25 mouse cellular contexts compared by ENCODE assay signal in genomic region chr12:28352571-28352970, GRCm38 (mm10).
DNase-seq lines count a peak whose midpoint lies in the region; ATAC-seq lines count a peak whose summit lies in the region.
"Had no signal": no experiment of that assay in that cellular context is flagged by ENCODE, and none has a peak within 500 bp of the region (broad histone marks: within the 10 kb centered on the region; RNA-seq: fewer than 3 reads in every experiment).

No protein-coding gene starts in this region.

- WGBS in hindbrain, embryonic 10.5 days: 81% methylated on average over 3 of the region's 3 CpGs
- 86% methylated on average over 3 of the region's 3 CpGs for WGBS in hindbrain, embryonic 11.5 days
- 52% methylated on average over 3 of the region's 3 CpGs for WGBS in embryonic facial prominence, embryonic 10.5 days
- 30% methylated on average over 3 of the region's 3 CpGs for WGBS in embryonic facial prominence, embryonic 12.5 days
- WGBS in intestine, embryonic 16.5 days: 75% methylated on average over 3 of the region's 3 CpGs

- H3K9ac ChIP-seq in hindbrain, embryonic 11.5 days (ENCODE audit: low read depth, low read length): no peak overlapping the region
- no peak overlapping the region for H3K9ac ChIP-seq in embryonic facial prominence, embryonic 12.5 days
- no peak overlapping the region for H3K9ac ChIP-seq in intestine, embryonic 16.5 days (ENCODE audit: low read depth, low read length)
- H3K9ac ChIP-seq: forebrain, embryonic 12.5 days; forebrain, embryonic 15.5 days; heart, embryonic 13.5 days; hindbrain, embryonic 14.5 days had no signal

- no peak for DNase-seq in hindbrain, embryonic 10.5 days (ENCODE audit: low spot score)
- no peak for DNase-seq in hindbrain, embryonic 11.5 days (ENCODE audit: low spot score)
- DNase-seq in embryonic facial prominence, embryonic 10.5 days (ENCODE audit: low spot score): peak; percentile 36
- DNase-seq in right cerebral cortex, adult 18-20 months: no peak
- DNase-seq: adrenal gland, postnatal 10 days; adrenal gland, postnatal 36 days; B cell, adult 2 months; cerebellum, adult 18-20 months; cerebellum, adult 9-10 months; cerebellum, postnatal 14 days; gastrocnemius, postnatal 25 days; heart, adult 18-20 months had no signal

- H3K27ac ChIP-seq in hindbrain, embryonic 10.5 days: 0 out of 2 replicates have a peak overlapping the region, but pooled peaks have one; percentile 8
- H3K27ac ChIP-seq in hindbrain, embryonic 11.5 days (ENCODE audit: low read depth, low read length): no peak overlapping the region
- H3K27ac ChIP-seq in embryonic facial prominence, embryonic 10.5 days (replicated peaks): peak overlapping the region; percentile 69
- H3K27ac ChIP-seq in embryonic facial prominence, embryonic 12.5 days: peak overlapping the region; percentile 11; the same call in 1 of the 2 replicates
- no peak overlapping the region for H3K27ac ChIP-seq in intestine, embryonic 16.5 days (ENCODE audit: low read length)
- H3K27ac ChIP-seq: forebrain, embryonic 12.5 days; forebrain, embryonic 15.5 days; heart, embryonic 13.5 days; hindbrain, embryonic 14.5 days; hindbrain, postnatal 0 days had no signal

- peaks cover 14% of the 10 kb centered on the region for H3K4me1 ChIP-seq in hindbrain, embryonic 10.5 days (replicated peaks)
- H3K4me1 ChIP-seq in hindbrain, embryonic 11.5 days (replicated peaks; ENCODE audit: control insufficient read depth, insufficient read depth, low read length): no peaks in the 10 kb centered on the region
- H3K4me1 ChIP-seq in embryonic facial prominence, embryonic 10.5 days: peaks cover 17% of the 10 kb centered on the region
- peaks cover 10% of the 10 kb centered on the region; the same call in 1 of the 2 replicates for H3K4me1 ChIP-seq in embryonic facial prominence, embryonic 12.5 days
- H3K4me1 ChIP-seq in intestine, embryonic 16.5 days (ENCODE audit: control insufficient read depth, insufficient read depth, low read length): no peaks in the 10 kb centered on the region
- H3K4me1 ChIP-seq: forebrain, embryonic 12.5 days; forebrain, embryonic 15.5 days had no signal

- H3K9me3 ChIP-seq in hindbrain, embryonic 10.5 days: no peaks in the 10 kb centered on the region
- H3K9me3 ChIP-seq in hindbrain, embryonic 11.5 days (ENCODE audit: control insufficient read depth, low read length): no peaks in the 10 kb centered on the region
- no peaks in the 10 kb centered on the region for H3K9me3 ChIP-seq in embryonic facial prominence, embryonic 10.5 days
- no peaks in the 10 kb centered on the region for H3K9me3 ChIP-seq in embryonic facial prominence, embryonic 12.5 days
- no peaks in the 10 kb centered on the region for H3K9me3 ChIP-seq in intestine, embryonic 16.5 days (ENCODE audit: control insufficient read depth, low read length)
- H3K9me3 ChIP-seq: forebrain, embryonic 12.5 days; forebrain, embryonic 15.5 days; heart, embryonic 13.5 days had no signal

- H3K27me3 ChIP-seq in hindbrain, embryonic 10.5 days (ENCODE audit: insufficient read depth, poor library complexity, severe bottlenecking): no peaks in the 10 kb centered on the region
- H3K27me3 ChIP-seq in hindbrain, embryonic 11.5 days (ENCODE audit: control insufficient read depth, insufficient read depth, low read length): no peaks in the 10 kb centered on the region
- no peaks in the 10 kb centered on the region for H3K27me3 ChIP-seq in embryonic facial prominence, embryonic 10.5 days (replicated peaks; ENCODE audit: low read depth, poor library complexity, severe bottlenecking)
- no peaks in the 10 kb centered on the region for H3K27me3 ChIP-seq in embryonic facial prominence, embryonic 12.5 days
- no peaks in the 10 kb centered on the region for H3K27me3 ChIP-seq in intestine, embryonic 16.5 days (replicated peaks; ENCODE audit: control insufficient read depth, insufficient read depth, low read length)
- H3K27me3 ChIP-seq: CH12.LX; forebrain, embryonic 12.5 days; forebrain, embryonic 15.5 days; heart, embryonic 13.5 days; Patski had no signal

- H3K4me2 ChIP-seq in hindbrain, embryonic 11.5 days (replicated peaks; ENCODE audit: low read depth, low read length): no peak overlapping the region
- H3K4me2 ChIP-seq in embryonic facial prominence, embryonic 12.5 days (replicated peaks): no peak overlapping the region
- no peak overlapping the region for H3K4me2 ChIP-seq in intestine, embryonic 16.5 days (ENCODE audit: low read depth, low read length)
- H3K4me2 ChIP-seq: forebrain, embryonic 12.5 days; forebrain, embryonic 15.5 days; heart, embryonic 13.5 days; hindbrain, embryonic 14.5 days had no signal

- ATAC-seq in hindbrain, embryonic 11.5 days (ENCODE audit: low FRiP score): no peak
- no peak for ATAC-seq in embryonic facial prominence, embryonic 12.5 days (ENCODE audit: insufficient number of reproducible peaks, insufficient read depth, low FRiP score, low TSS enrichment)
- ATAC-seq in intestine, embryonic 16.5 days: no peak
- ATAC-seq: forebrain, embryonic 15.5 days; hindbrain, postnatal 0 days; inflammation-experienced regulatory T-cells, adult 6 months; intestine, postnatal 0 days; Patski had no signal

- H3K4me3 ChIP-seq in hindbrain, embryonic 10.5 days: no peak overlapping the region
- no peak overlapping the region for H3K4me3 ChIP-seq in hindbrain, embryonic 11.5 days (ENCODE audit: low read depth, low read length)
- no peak overlapping the region for H3K4me3 ChIP-seq in embryonic facial prominence, embryonic 10.5 days
- H3K4me3 ChIP-seq in embryonic facial prominence, embryonic 12.5 days: no peak overlapping the region
- H3K4me3 ChIP-seq in intestine, embryonic 16.5 days (ENCODE audit: low read length): no peak overlapping the region
- H3K4me3 ChIP-seq: erythroblast, embryonic 14.5 days; forebrain, embryonic 12.5 days; forebrain, embryonic 15.5 days; heart, embryonic 13.5 days had no signal

- no peaks in the 10 kb centered on the region for H3K36me3 ChIP-seq in hindbrain, embryonic 10.5 days
- H3K36me3 ChIP-seq in hindbrain, embryonic 11.5 days (ENCODE audit: control insufficient read depth, insufficient read depth, low read length): no peaks in the 10 kb centered on the region
- no peaks in the 10 kb centered on the region for H3K36me3 ChIP-seq in embryonic facial prominence, embryonic 10.5 days (replicated peaks)
- H3K36me3 ChIP-seq in embryonic facial prominence, embryonic 12.5 days: no peaks in the 10 kb centered on the region
- no peaks in the 10 kb centered on the region for H3K36me3 ChIP-seq in intestine, embryonic 16.5 days (ENCODE audit: control insufficient read depth, insufficient read depth, low read length)
- H3K36me3 ChIP-seq: forebrain, embryonic 12.5 days; forebrain, embryonic 15.5 days; G1E; heart, embryonic 13.5 days had no signal

Comparison
In these comparisons a context has a peak if more than half of its experiments do, and no peak if none do; other contexts are left out.
1. H3K27ac ChIP-seq: peak in hindbrain, embryonic 10.5 days (single experiment), embryonic facial prominence, embryonic 10.5 days (single experiment) and embryonic facial prominence, embryonic 12.5 days (single experiment); none in hindbrain, embryonic 11.5 days (single experiment) and intestine, embryonic 16.5 days (single experiment).